Mouse (Mus musculus) megakaryocyte, embryonic 14.5 days (primary cell): Measurements from ENCODE around the gene Ctdnep1. TPM values are rescaled to one million over a fixed set of nuclear protein-coding genes. Genes with fewer than 3 reads are reported as not detected.

ENCODE experiments used
- H3K27me3 ChIP-seq: replicated peaks from 2 replicates; pipeline ENCODE3; 2012; ENCODE audit warnings: inconsistent platforms
- H3K36me3 ChIP-seq: replicated peaks from 2 replicates; pipeline ENCODE3; 2012; ENCODE audit warnings: low read length, inconsistent platforms, mixed read lengths
- H3K4me1 ChIP-seq: 2 replicates; pipeline ENCODE4 v1.6.1; 2012; ENCODE audit warnings: inconsistent platforms
- H3K4me3 ChIP-seq: replicated peaks from 2 replicates; pipeline ENCODE3; 2012; ENCODE audit warnings: moderate library complexity, mild to moderate bottlenecking, inconsistent platforms
- H3K9me3 ChIP-seq: 2 replicates; pipeline ENCODE4 v1.6.1; 2012; ENCODE audit warnings: inconsistent platforms
- FLI1 ChIP-seq: IDR thresholded peaks from 2 replicates; pipeline ENCODE4 v1.6.1; 2012; ENCODE audit warnings: low read length, inconsistent platforms, mixed read lengths
- GATA1 ChIP-seq: IDR thresholded peaks from 3 replicates; pipeline ENCODE4 v1.6.1; 2012; ENCODE audit warnings: mixed read lengths, low read length, inconsistent platforms, borderline replicate concordance
- polyA plus RNA-seq: library from polyadenylated mRNA; stranded (reverse); fragments of >175 nt; gene quantifications from 2 replicates; pipeline ENCODE4 v1.2.3, GENCODE M21; 2012; ENCODE audit warnings: low replicate concordance; ENCODE audit not compliant: insufficient read depth

Gene Ctdnep1
- polyA plus RNA-seq, 1 experiment: 289 TPM

DNA sequence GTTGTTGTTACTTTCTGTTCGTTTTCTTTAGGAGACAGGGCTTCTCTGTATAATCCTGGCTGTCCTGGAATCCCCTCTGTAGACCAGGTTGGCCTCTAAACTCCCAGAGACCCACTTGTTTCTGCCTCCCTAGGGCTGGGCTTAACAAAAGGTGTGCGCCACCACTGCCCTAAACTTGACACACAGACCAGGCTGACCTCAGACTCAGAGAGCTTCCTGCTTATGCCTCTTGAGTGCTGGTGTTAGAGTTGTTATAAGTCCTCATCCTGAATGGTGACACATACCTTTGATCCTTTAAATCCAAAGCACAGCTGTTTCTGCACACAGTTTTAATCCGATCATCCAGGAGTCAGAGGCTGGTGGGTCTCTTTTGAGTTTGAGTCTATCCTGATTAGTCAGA is 12.0 kb downstream of the Ctdnep1 start:
- H3K9me3 ChIP-seq: no peaks in the 10 kb centered on the region
- peaks cover 57% of the 10 kb centered on the region for H3K36me3 ChIP-seq
- peak overlapping the region; percentile 96 for H3K4me3 ChIP-seq
- H3K4me1 ChIP-seq: peaks cover 48% of the 10 kb centered on the region
- TF ChIP-seq FLI1 (no peak), GATA1 (no peak)
- no peaks in the 10 kb centered on the region for H3K27me3 ChIP-seq

DNA sequence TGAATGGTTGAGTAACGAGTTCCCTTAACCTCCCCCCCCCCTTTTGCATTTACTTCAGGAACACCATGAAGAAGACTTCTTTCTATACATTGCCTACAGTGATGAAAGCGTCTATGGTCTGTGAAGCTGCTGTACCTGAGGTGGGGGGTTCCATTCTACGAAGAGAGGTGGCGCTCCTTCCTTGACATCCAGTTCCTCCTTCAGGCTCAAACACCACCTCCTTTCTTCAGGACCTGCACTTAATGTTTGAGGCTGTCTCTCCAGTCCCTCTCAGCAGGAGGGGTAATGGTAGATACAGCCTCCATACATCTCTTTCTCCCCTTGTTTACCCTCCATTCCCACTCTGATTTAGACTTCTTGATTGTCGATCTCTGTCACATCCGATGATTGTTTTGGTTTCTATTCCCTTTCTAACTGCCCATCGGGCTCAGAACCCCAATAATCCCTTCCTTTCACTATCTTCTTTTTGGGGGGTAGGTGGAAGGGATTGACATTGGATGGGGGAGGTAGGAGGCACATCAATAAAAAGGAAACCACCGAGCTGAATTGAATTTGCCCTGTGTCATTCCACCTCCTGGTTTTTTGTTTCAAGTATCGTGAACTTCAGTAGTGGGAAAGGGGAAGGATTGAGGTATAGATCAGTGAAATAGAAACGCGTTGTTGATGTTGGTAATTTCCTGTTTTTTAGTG is 13.6 kb downstream of the Ctdnep1 start:
- Histone ChIP-seq H3K4me1 (peaks cover 60% of the 10 kb centered on the region), H3K4me3 (peak overlapping the region; percentile 99), H3K27me3 (no peaks in the 10 kb centered on the region), H3K36me3 (peaks cover 57% of the 10 kb centered on the region), H3K9me3 (no peaks in the 10 kb centered on the region)
- TF ChIP-seq FLI1 (no peak), GATA1 (no peak)

GRCm38 (mm10) chr11:69995391-69995960 is 14.5 kb downstream of the Ctdnep1 start, which contains the start of gene Phf23:
Phf23 (plus strand) TSS chr11:69995777.
- Histone ChIP-seq H3K9me3 (no peaks in the 10 kb centered on the region), H3K27me3 (no peaks in the 10 kb centered on the region), H3K4me1 (peaks cover 61% of the 10 kb centered on the region), H3K4me3 (peak within 1 kb of the TSS; percentile 99), H3K36me3 (peaks cover 56% of the 10 kb centered on the region)
- no peak for TF ChIP-seq GATA1
- peak; percentile 75 for TF ChIP-seq FLI1

DNA sequence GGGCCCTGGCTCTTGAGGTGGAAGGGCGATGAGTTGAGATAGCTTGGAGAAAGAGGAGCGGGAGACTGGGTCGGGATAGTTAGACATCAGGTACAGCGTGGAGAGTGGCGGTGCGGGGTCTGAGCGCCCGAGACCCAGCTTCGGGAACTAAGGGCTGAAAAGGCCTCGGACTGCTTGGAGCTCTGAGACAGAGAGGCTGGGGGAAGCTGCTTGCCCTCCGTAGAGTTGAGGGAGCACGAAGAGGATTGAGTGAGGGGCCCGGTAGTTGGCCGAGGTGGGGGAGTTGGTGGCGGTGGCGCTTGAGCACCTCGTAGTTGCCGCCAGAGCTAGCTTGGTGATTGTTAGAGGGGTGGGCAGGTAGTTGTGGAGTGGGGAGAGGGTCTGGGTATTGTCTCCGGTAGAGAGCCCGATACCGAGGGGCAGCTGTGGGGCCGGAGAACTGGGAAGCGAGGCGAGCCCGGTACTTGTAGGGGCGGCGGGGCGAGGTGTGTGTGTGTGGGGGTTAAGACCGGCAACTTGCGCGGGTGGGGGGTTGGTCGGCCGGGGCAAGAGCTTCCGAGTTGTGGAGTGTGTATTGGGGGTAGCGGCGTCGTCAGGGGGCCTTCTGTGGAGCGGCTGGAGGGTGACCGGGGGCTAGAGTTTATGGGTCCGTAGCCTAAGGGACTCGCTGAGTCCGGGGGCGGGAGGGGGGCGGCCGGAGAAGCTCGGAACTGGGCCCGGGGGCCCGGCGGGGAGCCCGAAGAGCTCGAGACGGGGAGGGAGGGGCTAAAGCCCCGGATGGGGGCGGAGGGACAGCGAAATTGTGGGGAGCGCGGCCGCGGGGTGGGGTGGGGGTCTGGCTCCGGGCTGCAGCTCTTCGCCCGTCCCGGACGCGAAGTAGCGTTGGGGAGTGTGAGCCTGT is 15.5 kb downstream of the Ctdnep1 start:
- TF ChIP-seq FLI1 (no peak), GATA1 (no peak)
- H3K4me1 ChIP-seq: peaks cover 66% of the 10 kb centered on the region
- no peaks in the 10 kb centered on the region for H3K27me3 ChIP-seq
- peak overlapping the region; percentile 99 for H3K4me3 ChIP-seq
- H3K36me3 ChIP-seq: peaks cover 55% of the 10 kb centered on the region
- H3K9me3 ChIP-seq: no peaks in the 10 kb centered on the region

DNA sequence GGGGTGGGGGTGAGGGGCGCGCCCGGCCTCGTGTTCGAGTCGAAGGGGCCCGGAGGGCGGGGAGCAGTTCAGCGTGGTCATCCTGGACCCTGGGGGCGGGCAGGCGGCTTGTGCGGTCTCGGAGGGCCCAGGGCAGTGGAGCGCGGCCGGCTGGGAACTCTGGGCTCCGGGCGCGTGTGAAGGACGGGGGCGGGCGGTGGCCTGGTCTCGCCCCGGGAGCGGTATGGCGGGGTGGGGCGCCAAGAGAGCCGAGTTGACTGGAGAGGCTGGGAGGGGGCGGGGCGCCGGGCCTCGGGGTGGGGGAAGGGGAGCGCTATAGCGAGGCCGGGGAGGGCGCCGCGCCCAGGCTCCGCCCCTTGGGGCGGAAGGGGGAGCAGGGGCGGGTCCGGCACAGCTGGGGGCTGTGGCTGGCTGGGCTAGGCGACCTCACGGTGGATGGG is 16.1 kb downstream of the Ctdnep1 start:
- H3K4me1 ChIP-seq: peaks cover 73% of the 10 kb centered on the region

GRCm38 (mm10) chr11:69998567-69999491 is 17.9 kb downstream of the Ctdnep1 start:
- peaks cover 46% of the 10 kb centered on the region for H3K36me3 ChIP-seq
- no peak overlapping the region for H3K4me3 ChIP-seq
- H3K27me3 ChIP-seq: no peaks in the 10 kb centered on the region
- no peaks in the 10 kb centered on the region for H3K9me3 ChIP-seq
- TF ChIP-seq GATA1 (no peak), FLI1 (no peak)
- peaks cover 75% of the 10 kb centered on the region for H3K4me1 ChIP-seq

More for the DNA sequence above, 16.1 kb downstream of the Ctdnep1 start:
- H3K9me3 ChIP-seq: no peaks in the 10 kb centered on the region
- H3K4me3 ChIP-seq: peak overlapping the region; percentile 99
- TF ChIP-seq GATA1: no peak
- no peak for TF ChIP-seq FLI1
- H3K36me3 ChIP-seq: peaks cover 57% of the 10 kb centered on the region
- H3K27me3 ChIP-seq: no peaks in the 10 kb centered on the region

DNA sequence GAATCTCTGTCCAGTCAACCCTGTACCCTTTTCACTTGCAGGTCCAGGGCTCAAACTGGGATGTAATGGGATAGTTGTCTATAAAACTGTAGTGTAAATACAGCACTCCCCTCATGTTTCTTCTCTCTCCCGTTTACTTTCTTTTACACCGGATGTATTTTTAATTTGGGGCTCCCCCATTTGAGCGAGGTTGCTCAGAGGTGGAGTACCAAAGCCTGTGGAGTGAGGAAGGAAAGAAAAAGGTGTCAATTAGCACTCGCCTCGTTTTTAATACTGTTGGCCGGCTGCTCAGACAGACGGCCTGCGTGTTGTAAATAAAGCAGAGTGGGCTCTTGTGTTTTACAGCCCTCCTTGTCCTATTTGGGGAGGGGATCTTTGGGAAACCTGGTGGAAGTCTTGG is 18.7 kb downstream of the Ctdnep1 start:
- peaks cover 69% of the 10 kb centered on the region for H3K4me1 ChIP-seq
- TF ChIP-seq GATA1: no peak
- no peak for TF ChIP-seq FLI1

GRCm38 (mm10) chr11:70000396-70000898 is 19.5 kb downstream of the Ctdnep1 start, which contains the start of gene Dvl2:
Dvl2 (plus strand) TSS chr11:70000595.
- Histone ChIP-seq H3K4me3 (peak within 1 kb of the TSS; percentile 99), H3K4me1 (peaks cover 67% of the 10 kb centered on the region), H3K36me3 (peaks cover 46% of the 10 kb centered on the region), H3K27me3 (no peaks in the 10 kb centered on the region), H3K9me3 (no peaks in the 10 kb centered on the region)
- TF ChIP-seq GATA1 (no peak), FLI1 (no peak)

More for the DNA sequence above, 18.7 kb downstream of the Ctdnep1 start:
- H3K4me3 ChIP-seq: no peak overlapping the region
- H3K27me3 ChIP-seq: no peaks in the 10 kb centered on the region
- no peaks in the 10 kb centered on the region for H3K9me3 ChIP-seq
- H3K36me3 ChIP-seq: peaks cover 44% of the 10 kb centered on the region

GRCm38 (mm10) chr11:70001159-70001558 is 20.2 kb downstream of the Ctdnep1 start:
- H3K36me3 ChIP-seq: peaks cover 53% of the 10 kb centered on the region
- TF ChIP-seq GATA1: no peak
- no peak for TF ChIP-seq FLI1
- H3K4me1 ChIP-seq: peaks cover 74% of the 10 kb centered on the region

More at GRCm38 (mm10) chr11:70001159-70001558, 20.2 kb downstream of the Ctdnep1 start:
- Histone ChIP-seq H3K4me3 (peak overlapping the region; percentile 99), H3K27me3 (no peaks in the 10 kb centered on the region), H3K9me3 (no peaks in the 10 kb centered on the region)
